Mouse (Mus musculus) v-Abl transformed pro-B cells (cell line): ENCODE measurements around the gene Asic1.
"Not testable (repeated sequence)": the region's sequence is repeated elsewhere in the genome, so short reads cannot be mapped to it uniquely, and the experiment has no call there.

Source experiments
- in situ Hi-C, 2 experiments: fragments of 400-800 bp; cut with MboI; formaldehyde crosslinking; loops; one replicate each; pipeline ENCODE4 v1.15.1; 2025; ENCODE audit not compliant: unreplicated experiment in 2 of 2

Asic1 gene

DNA sequence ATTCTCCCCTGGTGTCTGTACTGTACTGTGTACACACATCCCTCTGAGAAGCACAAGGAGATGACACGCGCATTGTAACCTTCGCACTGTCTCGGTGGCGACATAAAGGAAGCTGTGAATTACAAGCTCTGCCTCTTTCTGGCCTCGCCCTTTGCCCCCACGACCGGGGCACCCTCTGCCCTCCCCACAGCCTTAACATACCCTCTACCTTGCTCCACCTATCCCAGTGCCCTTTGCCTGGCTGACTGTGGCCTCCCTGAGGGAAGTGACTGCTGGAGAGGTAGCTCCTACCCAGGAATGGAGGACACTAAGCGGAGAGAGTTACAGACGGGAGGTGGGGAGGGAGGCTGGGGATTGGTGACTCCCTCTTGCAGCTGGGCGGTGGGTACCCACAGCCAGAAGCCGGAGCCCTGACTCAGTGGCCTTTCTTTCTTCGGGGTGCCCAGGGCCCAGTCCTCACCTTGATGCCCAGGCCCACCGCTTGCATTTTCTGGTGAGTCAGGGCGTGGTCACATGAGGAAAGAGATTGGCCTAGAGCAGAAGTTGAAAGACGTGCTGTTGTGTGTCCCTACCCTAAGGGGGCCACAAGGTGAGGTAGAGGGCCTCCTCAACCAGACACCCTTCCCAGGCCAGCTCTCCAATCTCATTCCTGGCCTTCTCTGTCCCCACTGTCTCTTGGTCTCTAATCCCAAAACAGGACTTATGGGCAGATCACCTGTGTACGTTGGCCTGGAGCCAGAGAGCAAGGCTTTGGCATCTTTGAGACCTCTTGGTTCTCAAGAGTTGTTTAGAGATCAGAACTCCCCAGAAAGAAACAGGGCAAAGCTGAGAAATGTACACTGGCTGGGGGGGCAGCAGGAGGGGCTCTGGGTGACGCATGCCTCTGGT is 30.3 kb downstream of the Asic1 start:
- in situ Hi-C loops, result no loop called here

DNA sequence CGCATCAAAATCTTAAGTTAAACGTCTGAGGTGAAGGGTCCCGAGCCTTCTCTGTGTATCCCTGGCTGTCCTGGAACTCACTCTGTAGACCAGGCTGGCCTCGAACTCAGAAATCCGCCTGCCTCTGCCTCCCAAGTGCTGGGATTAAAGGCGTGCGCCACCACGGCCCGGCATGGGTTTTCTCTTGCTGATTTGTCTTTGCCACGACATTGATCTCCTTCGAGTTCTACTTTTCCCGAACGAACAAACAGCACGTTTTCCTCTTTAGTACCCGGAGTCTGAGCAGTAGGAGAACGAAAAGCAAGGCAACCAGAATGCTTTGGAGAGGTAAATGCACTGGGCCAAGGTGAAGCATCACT is 31.5 kb downstream of the Asic1 start:
- in situ Hi-C loops, result not testable (repeated sequence)

DNA sequence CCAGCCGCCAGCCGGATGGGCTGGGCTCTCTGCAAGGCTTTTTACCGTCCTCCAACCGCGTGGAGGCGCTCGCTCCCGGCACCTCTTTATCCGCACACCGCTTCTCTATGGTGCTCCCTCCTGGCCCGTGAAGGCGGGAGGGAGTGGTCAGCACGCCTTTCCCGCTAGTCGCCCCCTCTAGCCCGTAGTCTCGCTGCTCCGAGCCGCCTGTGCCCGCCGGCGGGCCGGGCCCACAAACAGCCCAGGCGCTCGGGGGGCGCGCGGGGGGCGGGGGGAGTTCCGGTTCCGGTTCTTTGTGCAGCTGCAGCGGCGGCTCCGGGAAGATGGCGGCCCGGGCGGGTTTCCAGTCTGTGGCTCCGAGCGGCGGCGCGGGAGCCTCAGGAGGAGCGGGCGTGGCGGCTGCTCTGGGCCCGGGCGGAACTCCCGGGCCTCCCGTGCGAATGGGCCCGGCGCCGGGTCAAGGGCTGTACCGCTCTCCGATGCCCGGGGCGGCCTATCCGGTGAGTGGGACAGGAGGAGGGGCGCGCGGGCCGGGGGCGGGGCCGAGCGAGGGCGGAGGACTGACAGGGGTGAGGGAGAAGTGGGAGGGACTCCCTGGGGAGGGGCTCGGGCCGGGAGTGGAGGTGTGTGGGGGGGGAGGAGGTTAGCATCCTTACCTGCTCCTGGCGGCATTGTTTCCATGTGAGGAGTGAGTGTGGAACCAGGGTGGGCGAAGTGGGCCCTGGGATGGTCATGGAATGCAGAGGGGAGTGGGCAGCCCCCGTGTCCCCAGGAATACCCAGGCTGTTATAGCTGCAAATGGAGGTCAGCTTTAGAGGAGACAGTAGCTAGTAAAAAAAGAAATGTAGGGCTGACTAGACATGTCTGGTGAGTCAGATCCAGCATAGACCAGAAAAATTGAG is 32.1 kb downstream of the Asic1 start, which contains the start of gene Smarcd1:
Smarcd1 (plus strand) TSS at position 131 of the 902 bp plus-strand sequence.
- in situ Hi-C loops, result no loop called here

DNA sequence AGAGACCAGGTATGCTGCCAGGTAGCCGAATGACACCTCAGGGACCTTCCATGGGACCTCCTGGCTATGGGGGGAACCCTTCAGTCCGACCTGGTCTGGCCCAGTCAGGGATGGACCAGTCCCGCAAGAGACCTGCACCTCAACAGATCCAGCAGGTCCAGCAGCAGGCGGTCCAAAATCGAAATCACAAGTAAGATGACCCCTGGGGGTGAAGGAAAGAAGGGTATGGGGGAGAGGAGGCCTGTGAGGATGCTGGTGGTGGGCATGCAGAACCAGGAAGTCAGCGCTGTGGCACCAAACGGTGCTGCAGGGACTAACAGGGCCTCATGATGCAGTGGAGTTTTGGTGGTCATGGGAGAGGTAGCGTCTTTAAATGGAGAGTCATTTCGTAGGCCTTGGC is 32.9 kb downstream of the Asic1 start:
- in situ Hi-C loops, result no loop called here

DNA sequence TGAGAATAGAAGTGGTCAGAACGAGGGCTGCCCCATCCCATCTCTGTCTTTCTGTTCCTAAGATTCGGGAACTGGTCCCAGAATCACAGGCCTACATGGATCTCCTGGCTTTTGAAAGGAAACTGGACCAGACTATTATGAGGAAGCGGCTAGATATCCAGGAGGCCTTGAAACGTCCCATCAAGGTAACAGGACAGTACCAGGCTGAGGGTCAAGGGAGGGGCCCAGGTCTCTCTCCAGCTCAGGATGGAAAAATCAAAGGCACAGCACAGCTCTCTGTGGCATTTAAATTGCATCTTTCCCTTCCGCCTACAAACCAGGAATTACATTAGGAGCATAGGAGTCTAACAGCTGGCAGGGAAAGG is 33.5 kb downstream of the Asic1 start:
- in situ Hi-C loops, result no loop called here

DNA sequence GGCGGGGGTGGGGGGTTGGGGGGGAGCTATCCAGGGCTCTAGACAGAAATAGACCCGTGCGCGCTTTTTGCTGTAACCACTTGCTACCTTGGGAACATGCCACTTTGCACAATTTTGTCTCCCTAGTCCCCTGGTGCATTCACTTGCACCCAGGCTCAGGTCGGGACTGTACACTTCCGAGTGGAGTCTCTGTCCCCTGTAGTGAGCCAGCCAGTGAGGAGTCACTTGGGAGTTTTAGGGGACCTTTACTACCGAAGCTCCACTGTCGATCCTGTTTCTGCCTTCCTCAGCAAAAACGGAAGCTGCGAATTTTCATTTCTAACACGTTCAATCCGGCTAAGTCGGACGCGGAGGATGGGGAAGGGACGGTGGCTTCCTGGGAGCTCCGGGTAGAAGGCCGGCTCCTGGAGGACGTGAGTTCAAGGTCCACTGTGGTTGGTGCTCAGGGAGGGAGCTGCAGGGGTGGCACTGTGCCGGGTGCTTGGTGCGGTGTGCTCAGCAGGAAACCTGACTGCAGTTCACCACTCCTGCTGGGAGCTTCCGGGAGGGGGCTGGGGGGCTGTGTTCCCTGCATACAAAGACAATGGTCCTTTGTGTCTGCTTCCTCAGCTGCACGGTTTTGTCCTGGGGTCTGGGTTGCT is 34.0 kb downstream of the Asic1 start:
- in situ Hi-C loops, result no loop called here

DNA sequence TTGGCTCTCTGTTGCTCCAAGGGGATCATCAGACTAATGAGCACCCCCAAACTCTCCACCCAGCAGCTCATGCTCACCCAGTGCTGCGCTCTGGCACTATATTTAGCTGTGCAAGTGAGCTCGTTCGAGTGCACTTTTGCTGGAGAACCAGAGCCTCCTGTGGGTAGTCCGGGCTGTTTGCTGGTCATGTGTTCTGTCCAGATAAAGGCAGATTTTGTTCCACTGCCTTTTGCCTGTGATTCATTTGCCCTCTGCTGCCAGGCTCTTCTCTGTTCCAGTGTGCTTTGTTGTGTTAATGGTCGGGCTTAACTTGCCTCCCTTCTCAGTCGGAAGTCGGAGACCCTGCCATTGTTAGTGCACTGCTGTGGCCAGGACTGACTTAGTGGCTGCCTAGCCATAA is 34.7 kb downstream of the Asic1 start:
- in situ Hi-C loops, result no loop called here

DNA sequence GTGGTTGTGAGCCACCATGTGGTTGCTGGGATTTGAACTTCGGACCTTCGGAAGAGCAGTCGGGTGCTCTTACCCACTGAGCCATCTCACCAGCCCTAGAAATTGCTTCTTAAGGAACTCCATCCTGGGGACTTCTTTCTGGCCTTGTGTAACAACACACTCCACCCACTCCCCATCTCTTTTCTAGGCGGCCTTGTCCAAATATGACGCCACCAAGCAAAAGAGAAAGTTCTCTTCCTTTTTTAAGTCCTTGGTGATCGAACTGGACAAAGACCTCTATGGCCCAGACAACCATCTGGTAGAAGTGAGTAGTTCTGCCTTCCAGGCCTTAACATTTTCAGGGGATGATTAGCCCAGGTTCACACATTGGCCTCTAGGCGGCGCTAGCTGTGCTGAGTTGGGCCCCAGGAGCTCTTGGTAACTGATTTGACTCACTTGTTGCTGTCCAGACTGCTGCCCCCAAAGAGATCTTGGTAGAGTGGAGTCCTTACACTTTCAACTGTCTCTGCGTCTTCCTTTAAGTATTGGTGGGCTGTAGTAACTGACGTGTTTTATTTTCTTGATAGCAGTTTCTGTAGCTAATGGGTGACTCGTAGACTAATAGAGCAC is 35.4 kb downstream of the Asic1 start, which contains the start of gene Gm17349:
Gm17349 (minus strand) TSS at position 51 of the 609 bp plus-strand sequence.
- in situ Hi-C loops, result no loop called here

DNA sequence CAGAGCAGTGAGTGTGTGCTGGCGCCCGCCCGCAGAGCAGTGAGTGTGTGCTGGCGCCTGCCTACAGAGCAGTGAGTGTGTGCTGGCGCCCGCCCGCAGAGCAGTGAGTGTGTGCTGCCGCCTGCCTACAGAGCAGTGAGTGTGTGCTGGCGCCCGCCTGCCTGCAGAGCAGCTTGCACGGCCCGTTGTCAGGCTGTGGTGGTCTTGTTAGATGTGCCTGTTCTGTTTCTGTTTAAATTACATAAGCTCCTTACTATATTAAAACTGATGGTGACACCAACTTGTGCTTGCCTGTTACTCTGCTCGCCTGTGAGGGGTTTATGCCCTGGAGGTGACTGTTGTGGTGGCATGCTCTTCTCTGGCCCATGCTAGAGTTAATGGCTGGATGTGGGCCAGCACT is 38.0 kb downstream of the Asic1 start:
- in situ Hi-C loops, result no loop called here

DNA sequence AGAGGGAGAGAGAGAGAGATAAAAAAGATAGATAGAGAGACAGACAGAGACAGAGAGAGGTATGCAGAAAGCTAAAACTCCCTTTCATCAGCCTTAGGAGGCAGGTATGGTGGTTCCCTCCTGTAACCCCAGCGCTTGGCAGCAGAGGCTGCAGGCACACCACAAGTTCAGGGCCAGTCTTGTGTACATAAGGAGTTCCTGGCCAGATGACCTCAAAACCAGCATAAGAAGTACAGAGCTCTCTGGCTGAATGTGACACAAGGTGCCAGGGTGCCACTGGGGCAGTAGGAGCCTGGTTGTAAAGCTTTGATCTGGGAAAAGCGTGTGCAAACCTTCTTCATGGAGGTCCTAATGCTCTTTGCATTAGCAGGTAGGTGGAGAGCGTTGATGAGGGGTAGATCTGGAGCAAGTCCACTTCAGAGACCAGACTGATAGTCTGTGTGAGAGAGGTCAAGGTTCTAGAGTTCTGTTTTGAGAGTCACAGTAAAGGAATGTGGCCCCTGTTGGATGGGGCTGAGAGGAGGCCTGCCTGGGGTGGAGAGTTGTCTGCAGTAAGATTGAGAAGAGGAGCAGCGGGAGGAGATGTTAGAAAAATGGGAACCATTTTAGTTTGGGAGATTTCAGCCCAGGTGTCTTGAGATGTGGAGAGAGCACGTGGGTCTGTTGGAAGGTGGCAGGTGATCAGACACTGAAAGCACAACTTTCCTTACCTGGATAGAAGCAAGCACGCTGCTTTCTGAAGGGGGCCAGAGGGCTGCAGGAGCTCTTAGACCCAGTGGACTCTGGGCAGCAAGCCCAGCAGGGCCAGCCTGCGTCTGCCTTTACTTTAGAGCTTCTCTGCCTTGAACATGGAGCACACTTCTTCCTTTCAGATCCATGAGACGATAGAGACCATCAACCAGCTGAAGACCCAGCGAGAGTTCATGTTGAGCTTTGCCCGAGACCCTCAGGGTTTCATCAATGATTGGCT is 40.3 kb downstream of the Asic1 start:
- in situ Hi-C loops, result no loop called here

DNA sequence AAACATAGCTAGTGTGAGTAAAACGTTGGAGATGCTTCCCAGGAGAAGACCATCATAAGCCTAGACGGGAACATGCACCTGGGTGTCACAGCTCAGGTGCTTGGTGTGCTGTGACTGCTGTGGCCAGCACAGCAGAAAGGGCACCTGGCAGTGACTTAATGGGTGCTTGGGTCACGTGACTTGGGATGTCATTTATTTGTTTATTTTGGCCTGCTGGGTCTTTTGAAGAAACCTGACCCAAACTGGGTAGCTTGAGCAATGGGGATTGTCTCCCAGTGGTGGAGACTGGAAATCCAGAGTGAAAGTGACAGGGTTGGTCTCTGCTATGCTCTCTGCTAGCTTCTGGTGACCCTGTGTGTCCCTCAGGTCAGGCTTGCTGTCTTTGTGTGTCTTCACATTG is 41.3 kb downstream of the Asic1 start:
- in situ Hi-C loops, result no loop called here

DNA sequence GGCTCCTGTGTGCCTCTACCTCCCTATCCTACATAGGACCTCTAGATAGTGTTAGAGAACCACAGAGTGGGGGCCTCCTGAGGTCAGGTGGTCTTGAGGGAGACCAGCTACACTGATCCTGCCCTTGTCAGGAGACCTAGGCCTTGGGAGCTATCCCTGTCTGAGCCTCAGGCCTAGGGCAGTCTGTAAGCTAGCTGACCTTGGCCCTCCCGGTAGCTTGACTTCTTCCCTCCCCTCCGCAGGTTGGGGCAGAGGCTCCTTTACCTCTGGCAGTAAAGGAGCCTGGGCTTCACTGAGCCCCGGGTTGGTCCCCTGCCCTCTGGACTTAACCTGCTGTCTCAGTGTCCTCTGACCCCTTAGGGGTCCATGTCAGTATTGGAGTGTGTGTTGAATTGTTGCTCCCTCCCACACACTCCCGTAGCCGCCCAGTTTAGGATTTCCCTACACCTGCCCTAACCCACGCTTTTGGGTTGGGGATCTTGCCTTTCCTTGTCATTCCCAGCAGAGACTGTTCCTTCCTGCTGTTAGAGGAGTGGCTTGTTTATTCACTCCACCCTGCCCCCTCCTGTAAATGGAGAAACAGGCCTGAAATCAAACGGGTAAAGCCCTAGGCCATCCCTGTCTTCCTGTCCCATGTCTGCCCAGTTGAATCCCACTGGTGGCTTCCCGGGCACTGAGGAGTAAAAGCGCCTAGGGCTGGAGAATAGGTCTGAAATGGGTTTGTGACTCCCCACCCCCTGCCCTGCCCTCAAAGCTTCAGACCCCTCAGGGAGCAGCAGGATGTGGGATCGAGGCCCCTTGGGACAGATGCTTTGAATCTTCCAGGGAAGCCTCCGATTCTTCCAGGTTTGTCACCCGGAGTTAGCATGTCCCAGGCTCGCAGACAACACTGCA is 42.7 kb downstream of the Asic1 start:
- in situ Hi-C loops, result no loop called here

DNA sequence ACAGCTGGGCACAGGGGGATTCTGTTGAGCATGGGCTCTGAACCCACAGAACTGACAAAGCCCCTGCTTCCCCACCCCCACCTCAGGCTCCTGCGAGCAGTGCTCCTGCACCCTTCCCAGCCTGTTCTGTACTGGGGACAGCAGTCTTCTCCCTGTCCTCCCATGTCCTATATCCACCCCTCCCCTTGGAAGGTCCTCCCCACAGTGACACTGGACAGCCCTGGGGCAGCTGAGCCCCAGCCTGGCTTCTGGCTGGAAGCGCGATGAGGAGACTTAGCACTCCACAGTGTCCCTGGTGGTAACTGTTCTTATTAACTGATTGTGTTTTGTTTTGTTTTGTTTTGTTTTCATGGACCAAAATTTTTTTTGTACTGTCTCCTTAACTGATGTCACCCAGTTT is 43.4 kb downstream of the Asic1 start:
- in situ Hi-C loops, result no loop called here

DNA sequence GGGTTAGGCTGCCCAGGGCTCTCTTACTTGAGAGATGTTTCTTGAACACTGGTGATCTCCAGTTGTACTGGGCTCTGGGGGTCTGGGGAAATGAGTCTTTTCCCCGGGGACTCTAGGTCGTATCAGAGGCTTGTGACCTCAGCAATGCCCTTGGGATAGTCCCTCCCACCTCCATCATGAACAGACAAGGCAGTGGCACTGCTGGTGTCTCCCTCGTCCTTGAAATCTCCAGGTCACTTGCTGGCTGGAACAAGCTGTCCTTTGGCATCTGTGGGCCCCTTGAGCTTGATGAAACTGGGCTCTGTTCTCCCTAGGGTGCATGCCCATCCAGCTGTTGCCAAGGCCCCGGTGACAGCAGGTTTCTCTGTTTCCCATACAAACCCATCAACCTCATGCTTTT is 44.0 kb downstream of the Asic1 start:
- in situ Hi-C loops, result no loop called here

DNA sequence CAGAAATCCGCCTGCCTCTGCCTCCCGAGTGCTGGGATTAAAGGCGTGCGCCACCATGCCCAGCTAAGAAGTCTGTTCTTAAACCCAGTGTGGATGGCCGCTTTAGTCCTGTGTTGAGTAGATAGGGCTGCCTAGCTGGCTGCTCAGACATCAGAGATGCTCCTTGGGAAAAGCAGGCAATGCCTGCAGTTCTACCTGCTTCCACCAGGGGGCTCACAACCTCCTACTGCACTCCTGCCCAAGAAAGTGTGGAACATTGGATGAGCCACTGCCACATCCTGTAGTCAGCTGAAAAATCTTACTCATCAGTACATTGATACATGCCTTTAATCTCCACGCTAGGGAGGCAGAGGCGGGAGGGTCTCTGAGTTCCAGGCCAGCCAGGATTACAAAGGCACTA is 44.7 kb downstream of the Asic1 start:
- in situ Hi-C loops, result no loop called here

DNA sequence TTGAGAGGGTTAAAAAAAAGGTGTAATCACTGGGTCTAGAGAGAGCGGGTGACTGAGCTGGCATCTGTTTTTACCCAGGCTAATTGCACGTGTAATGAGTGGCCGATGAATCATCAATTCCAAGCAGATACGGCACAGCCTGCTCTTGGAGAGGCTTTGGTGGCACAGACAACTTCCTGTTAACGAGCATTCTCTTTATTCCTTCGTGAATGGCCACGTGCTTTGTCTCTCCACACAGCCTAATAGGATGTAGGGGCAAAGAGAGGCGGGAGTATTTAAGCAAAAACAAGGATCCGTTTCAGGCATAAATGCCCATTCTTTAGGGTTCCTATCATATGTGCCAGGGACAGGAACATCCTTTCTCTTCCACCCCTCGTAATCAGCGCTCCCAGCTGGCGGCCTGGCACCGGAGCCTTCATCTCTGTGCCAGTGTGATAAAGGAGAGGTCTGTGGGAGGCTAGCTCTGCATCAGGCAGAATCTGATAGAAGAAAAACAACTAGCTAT is 45.2 kb downstream of the Asic1 start:
- in situ Hi-C loops, result no loop called here

DNA sequence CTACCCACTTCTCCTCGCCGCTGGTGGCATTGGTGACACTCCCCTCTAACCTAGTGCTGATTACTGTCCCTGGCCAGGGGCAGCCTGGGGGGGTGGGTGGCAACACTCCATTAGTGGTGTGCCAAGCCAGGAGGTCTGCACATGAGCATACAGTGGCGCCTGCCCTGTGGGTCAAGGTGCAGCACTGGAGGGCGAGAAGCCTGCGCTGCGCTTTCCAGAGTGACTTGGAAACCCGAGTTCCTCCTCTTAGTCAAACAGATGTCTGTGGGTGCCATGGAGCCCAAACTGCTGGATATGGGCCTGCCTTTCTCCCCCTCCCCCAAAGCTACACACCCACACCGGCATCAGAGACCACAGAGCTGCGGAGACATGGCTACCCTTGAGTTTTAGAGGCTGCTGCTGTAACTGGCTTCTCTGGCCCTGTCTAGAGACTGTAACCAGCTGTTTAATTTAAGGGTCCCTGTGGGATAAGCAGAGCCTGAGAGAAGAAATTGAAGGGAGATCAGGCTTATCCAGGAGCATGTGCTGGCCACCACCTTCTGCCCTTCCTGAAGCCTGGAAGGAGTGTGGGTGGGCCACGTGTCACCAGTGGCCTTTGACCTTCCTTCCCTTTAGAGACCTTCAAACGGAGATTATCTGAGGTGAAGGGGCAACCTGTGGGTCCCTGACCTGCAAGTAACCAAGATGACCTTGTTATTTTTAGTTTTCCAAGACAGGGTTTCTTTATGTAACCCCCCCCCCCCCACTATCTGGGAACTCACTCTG is 46.0 kb downstream of the Asic1 start:
- in situ Hi-C loops, result no loop called here

DNA sequence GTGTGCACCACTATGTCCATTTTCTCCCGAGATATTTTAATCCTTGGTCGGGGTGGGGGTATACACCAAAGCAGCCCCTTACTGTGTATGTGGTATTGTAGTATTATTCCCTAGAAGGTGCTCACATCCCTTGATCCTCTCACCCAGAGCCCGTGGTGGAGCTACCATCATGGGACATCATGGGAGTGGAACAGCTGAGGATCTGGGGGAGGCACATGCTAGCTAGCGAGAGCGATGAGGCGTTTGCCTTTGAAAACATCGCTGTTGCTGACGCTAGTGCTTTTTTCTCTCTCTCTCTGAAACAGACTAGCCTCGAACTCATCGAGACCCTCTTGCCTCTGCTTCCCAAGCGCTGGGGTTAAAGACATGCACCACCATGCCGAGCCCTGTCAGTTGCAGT is 46.6 kb downstream of the Asic1 start:
- in situ Hi-C loops, result no loop called here
